Mouse (Mus musculus) E14TG2a.4 (cell line): ENCODE data around the gene Pisd.
"Not testable (repeated sequence)": the region's sequence is repeated elsewhere in the genome, so short reads cannot be mapped to it uniquely, and the experiment has no call there.

ENCODE experiments used
- H3K27me3 ChIP-seq: 2 replicates; pipeline ENCODE4 v1.6.1; 2014; ENCODE audit warnings: low read length, control low read depth; ENCODE audit not compliant: insufficient read depth
- H3K36me3 ChIP-seq: 2 replicates; pipeline ENCODE4 v1.6.1; 2014; ENCODE audit warnings: low read length, control low read depth; ENCODE audit not compliant: insufficient read depth
- H3K4me1 ChIP-seq: replicated peaks from 2 replicates; pipeline ENCODE4 v1.6.1; 2014; ENCODE audit warnings: low read depth, low read length, control low read depth
- H3K4me3 ChIP-seq: replicated peaks from 2 replicates; pipeline ENCODE4 v1.5.1; 2014; ENCODE audit warnings: mild to moderate bottlenecking, low read length
- H3K9me3 ChIP-seq: 2 replicates; pipeline ENCODE4 v1.6.1; 2014; ENCODE audit warnings: low read length, control low read depth
- CTCF ChIP-seq: conservative IDR thresholded peaks from 2 replicates; pipeline ENCODE4 v1.5.1; 2014; ENCODE audit warnings: low read length
- NANOG ChIP-seq: IDR thresholded peaks from 2 replicates; pipeline ENCODE4 v1.6.1; 2014; ENCODE audit warnings: borderline replicate concordance, low read length, mixed read lengths
- POU5F1 ChIP-seq: IDR thresholded peaks from 2 replicates; pipeline ENCODE4 v1.6.1; 2014; ENCODE audit warnings: low read length, borderline replicate concordance

The Pisd gene

GRCm38 (mm10) chr5:32756141-32756540 is 29.3 kb downstream of the Pisd start:
- Histone ChIP-seq H3K4me1 (peaks cover 58% of the 10 kb centered on the region), H3K36me3 (peaks cover 61% of the 10 kb centered on the region), H3K27me3 (no peaks in the 10 kb centered on the region), H3K9me3 (no peaks in the 10 kb centered on the region), H3K4me3 (no peak overlapping the region)
- no peak for TF ChIP-seq NANOG
- no peak for TF ChIP-seq POU5F1
- no peak for TF ChIP-seq CTCF

GRCm38 (mm10) chr5:32751736-32752135 is 33.7 kb downstream of the Pisd start:
- Histone ChIP-seq H3K4me1 (peaks cover 76% of the 10 kb centered on the region), H3K9me3 (no peaks in the 10 kb centered on the region), H3K27me3 (no peaks in the 10 kb centered on the region), H3K4me3 (no peak overlapping the region), H3K36me3 (peaks cover 43% of the 10 kb centered on the region)
- TF ChIP-seq CTCF (no peak), NANOG (no peak)

DNA sequence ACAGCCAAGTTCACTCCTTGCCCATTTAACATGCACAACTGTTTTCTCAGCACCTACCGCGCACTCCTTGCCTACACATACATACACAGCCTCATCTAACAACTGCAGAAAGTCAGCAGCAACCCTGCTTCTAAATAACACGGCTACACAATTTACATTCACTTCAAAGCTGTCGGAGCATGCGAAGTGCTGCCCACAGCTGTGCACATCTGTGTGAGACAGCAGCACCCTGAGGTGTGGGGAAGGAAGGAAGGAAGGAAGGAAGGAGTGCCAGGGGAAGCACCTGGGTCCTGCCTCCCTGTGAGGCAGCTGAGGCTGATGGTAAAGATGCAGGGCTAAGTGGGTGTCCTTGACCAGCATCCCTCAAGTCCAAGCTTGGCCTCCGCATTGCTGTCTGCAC is 36.5 kb downstream of the Pisd start:
- Histone ChIP-seq H3K4me3 (no peak overlapping the region), H3K4me1 (peaks cover 82% of the 10 kb centered on the region), H3K9me3 (no peaks in the 10 kb centered on the region), H3K36me3 (peaks cover 36% of the 10 kb centered on the region), H3K27me3 (no peaks in the 10 kb centered on the region)
- TF ChIP-seq CTCF = no peak
- TF ChIP-seq NANOG = no peak
- TF ChIP-seq POU5F1 = no peak

DNA sequence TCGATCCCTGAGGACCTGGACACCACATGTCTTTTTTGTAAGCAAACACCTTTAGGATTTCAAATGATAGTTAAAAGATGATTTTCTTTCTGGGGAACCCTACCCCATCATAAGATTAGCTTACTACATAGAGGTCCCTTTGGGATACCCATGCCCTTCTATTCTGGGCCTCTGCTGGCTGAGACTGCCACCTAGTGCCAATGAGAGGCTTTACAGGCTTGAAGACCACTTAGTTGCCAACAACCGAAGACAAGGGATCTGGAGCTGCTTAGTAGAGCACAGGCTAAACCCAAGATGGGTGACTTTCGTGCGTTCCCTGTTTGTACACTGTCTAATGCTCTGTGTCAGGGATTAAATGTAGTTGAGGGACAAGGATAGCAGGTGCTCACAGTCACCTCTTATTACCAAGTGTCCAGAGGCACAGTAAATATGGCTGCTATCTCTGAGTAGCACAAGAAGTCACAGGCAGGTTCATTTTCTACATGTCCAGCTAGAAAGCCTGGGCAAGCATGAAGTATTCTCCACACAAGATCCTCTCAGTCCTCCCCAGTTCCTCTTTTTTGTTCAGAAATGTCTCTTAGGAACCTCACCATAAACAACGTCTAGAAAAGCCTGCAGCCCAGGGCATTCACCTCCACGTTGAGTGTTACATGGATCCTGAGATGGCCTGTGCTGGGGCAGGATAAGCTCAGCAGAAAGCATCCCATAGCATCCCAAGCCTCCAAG is 37.6 kb downstream of the Pisd start:
- Histone ChIP-seq H3K4me3 (no peak overlapping the region), H3K9me3 (no peaks in the 10 kb centered on the region), H3K27me3 (no peaks in the 10 kb centered on the region), H3K36me3 (peaks cover 41% of the 10 kb centered on the region), H3K4me1 (peaks cover 87% of the 10 kb centered on the region)
- TF ChIP-seq POU5F1 = no peak
- peak; percentile 92 for TF ChIP-seq CTCF

GRCm38 (mm10) chr5:32745705-32746655 is 39.5 kb downstream of the Pisd start:
- peaks cover 58% of the 10 kb centered on the region for H3K36me3 ChIP-seq
- no peaks in the 10 kb centered on the region for H3K27me3 ChIP-seq
- H3K4me3 ChIP-seq = peak overlapping the region; percentile 55
- TF ChIP-seq NANOG = no peak
- no peak for TF ChIP-seq POU5F1
- TF ChIP-seq CTCF = no peak
- H3K9me3 ChIP-seq = no peaks in the 10 kb centered on the region
- H3K4me1 ChIP-seq = peaks cover 87% of the 10 kb centered on the region

DNA sequence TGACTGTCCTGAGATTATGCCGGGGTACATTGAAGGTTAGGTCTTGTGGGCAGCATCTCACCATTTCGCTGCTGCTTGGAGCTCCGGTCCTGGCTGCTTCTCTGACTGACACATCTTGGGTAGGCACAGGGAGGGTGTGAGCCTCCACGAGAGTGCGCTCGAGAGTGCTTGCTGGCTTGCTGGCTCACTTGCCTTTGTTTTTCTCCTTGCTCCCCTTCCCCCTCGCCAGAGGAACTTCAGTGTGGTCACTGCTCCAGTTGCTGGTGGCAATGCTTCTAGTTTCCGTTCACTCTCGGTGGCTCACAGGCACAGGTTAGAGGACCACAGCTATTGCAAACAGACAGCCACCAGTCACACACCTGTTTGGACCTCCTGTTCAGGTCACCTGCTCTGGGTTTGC is 43.3 kb downstream of the Pisd start:
- no peak for TF ChIP-seq POU5F1
- H3K27me3 ChIP-seq = no peaks in the 10 kb centered on the region
- H3K36me3 ChIP-seq = peaks cover 79% of the 10 kb centered on the region
- H3K4me3 ChIP-seq = no peak overlapping the region
- peaks cover 79% of the 10 kb centered on the region for H3K4me1 ChIP-seq
- H3K9me3 ChIP-seq = no peaks in the 10 kb centered on the region

- peaks cover 78% of the 10 kb centered on the region for H3K4me1 ChIP-seq
- not testable (repeated sequence) for H3K27me3 ChIP-seq, H3K9me3 ChIP-seq
- peaks cover 86% of the 10 kb centered on the region for H3K36me3 ChIP-seq
- H3K4me3 ChIP-seq = 0 out of 2 replicates have a peak overlapping the region, but pooled peaks have one; percentile 17
Measured at GRCm38 (mm10) chr5:32741377-32741776, 44.1 kb downstream of the Pisd start.

DNA sequence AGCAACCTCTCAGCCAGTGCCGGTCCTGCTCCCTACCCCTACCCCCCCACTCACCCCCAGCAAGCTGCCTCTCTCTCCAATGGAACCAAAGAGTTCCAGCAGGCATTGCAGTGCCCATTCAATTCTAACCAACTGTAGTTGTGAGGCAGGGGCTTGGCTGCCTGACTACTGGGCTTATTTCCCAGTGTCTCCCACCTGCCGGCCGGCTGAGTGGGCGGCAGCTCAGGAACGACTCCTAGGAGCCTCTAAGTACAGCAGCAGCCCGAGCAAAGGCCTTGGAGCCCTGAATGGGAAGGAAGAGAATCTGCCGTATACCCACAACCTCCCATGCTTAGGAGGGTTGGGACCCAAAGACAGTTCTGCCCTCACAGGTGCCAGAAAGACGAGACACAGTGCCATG is 44.6 kb downstream of the Pisd start:
- peaks cover 92% of the 10 kb centered on the region for H3K36me3 ChIP-seq
- H3K4me3 ChIP-seq = peak overlapping the region; percentile 26; the same call in 1 of the 2 replicates
- H3K4me1 ChIP-seq = peaks cover 74% of the 10 kb centered on the region
- not testable (repeated sequence) for H3K9me3 ChIP-seq, H3K27me3 ChIP-seq

GRCm38 (mm10) chr5:32740138-32740537 is 45.3 kb downstream of the Pisd start:
- Histone ChIP-seq H3K27me3 (no peaks in the 10 kb centered on the region), H3K4me3 (peak overlapping the region; percentile 26; the same call in 1 of the 2 replicates), H3K4me1 (peaks cover 67% of the 10 kb centered on the region), H3K36me3 (peaks cover 95% of the 10 kb centered on the region), H3K9me3 (no peaks in the 10 kb centered on the region)
- TF ChIP-seq POU5F1 (no peak), CTCF (no peak), NANOG (no peak)

DNA sequence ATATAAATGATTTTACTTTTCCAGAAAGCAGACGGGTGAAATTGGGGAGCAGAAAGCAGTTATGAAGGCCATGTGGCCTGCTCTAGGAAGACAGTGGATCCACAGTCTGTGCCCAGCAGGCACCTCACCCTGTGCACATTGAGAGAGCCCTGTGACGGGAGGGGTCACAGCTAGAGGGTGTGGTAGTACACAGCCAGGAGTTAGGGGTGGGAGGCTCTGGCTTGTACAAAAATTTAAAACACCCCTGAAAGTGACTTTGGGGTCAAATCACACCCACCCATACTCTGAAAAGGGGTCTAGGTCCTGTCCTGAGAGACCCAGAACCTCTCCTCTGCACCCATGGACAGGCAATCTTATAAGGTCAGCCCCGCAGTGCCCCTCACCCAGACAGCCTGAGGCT is 48.7 kb downstream of the Pisd start:
- not testable (repeated sequence) for H3K27me3 ChIP-seq, H3K4me3 ChIP-seq, H3K9me3 ChIP-seq
- Histone ChIP-seq H3K36me3 (peaks cover 80% of the 10 kb centered on the region), H3K4me1 (peaks cover 34% of the 10 kb centered on the region)
